Mouse (Mus musculus) liver, embryonic 16.5 days (tissue): Measurements from ENCODE around the gene Pawr. TPM values are rescaled to one million over a fixed set of nuclear protein-coding genes. Genes with fewer than 3 reads are reported as not detected.

Experiments
- ATAC-seq: fragments of 200-750 bp; cut with Nextera tagmentation; 2 replicates; pipeline ENCODE4 v1.8.0; 2017; ENCODE audit warnings: low read depth, mild to moderate bottlenecking, moderate number of reproducible peaks, moderate library complexity
- H3K27ac ChIP-seq: fragments of 300-500 bp; sonication (generic); 2 replicates; pipeline ENCODE4 v1.5.1; 2014; ENCODE audit warnings: mild to moderate bottlenecking, low read length
- H3K27me3 ChIP-seq: fragments of 300-500 bp; sonication (generic); 2 replicates; pipeline ENCODE4 v1.6.1; 2014; ENCODE audit warnings: low read depth, low read length, mixed read lengths; ENCODE audit not compliant: control insufficient read depth, insufficient read depth
- H3K36me3 ChIP-seq: fragments of 300-500 bp; sonication (generic); 2 replicates; pipeline ENCODE4 v1.6.1; 2014; ENCODE audit warnings: mild to moderate bottlenecking; ENCODE audit not compliant: control insufficient read depth, insufficient read depth
- H3K4me1 ChIP-seq: fragments of 300-500 bp; sonication (generic); 2 replicates; pipeline ENCODE4 v1.6.1; 2014; ENCODE audit warnings: low read depth, low read length, mixed read lengths; ENCODE audit not compliant: control insufficient read depth
- H3K4me2 ChIP-seq: fragments of 300-500 bp; sonication (generic); 2 replicates; pipeline ENCODE4 v1.6.1; 2014; ENCODE audit warnings: low read depth, low read length, mixed read lengths
- H3K4me3 ChIP-seq: fragments of 300-500 bp; sonication (generic); 2 replicates; pipeline ENCODE4 v1.5.1; 2014; ENCODE audit warnings: low read depth, mild to moderate bottlenecking, low read length
- H3K9ac ChIP-seq: fragments of 300-500 bp; sonication (generic); 2 replicates; pipeline ENCODE4 v1.6.1; 2014; ENCODE audit warnings: low read depth, low read length
- H3K9me3 ChIP-seq: fragments of 300-500 bp; sonication (generic); replicated peaks from 2 replicates; pipeline ENCODE4 v1.6.1; 2016; ENCODE audit warnings: low read length; ENCODE audit not compliant: control insufficient read depth
- WGBS: fragments of 180-500 bp; shearing (Covaris S2); extraction: QIAGEN DNeasy Blood & Tissue Kit; methylation state at CpG from one replicate; pipeline ENCODE4 v1.1.7; 2014; ENCODE audit not compliant: insufficient replicate concordance; 5-methylcytosine and 5-hydroxymethylcytosine counted together
- polyA plus RNA-seq: library from polyadenylated mRNA; unstranded; fragments of >200 nt; fragmentation: Nextera tagmentation; extraction: Ambion mirVana; gene quantifications from 2 replicates; pipeline ENCODE4 v1.2.1, GENCODE M21; 2015

Gene Pawr
- polyA plus RNA-seq, 1 experiment from 2014 or later: 3.7 TPM

DNA sequence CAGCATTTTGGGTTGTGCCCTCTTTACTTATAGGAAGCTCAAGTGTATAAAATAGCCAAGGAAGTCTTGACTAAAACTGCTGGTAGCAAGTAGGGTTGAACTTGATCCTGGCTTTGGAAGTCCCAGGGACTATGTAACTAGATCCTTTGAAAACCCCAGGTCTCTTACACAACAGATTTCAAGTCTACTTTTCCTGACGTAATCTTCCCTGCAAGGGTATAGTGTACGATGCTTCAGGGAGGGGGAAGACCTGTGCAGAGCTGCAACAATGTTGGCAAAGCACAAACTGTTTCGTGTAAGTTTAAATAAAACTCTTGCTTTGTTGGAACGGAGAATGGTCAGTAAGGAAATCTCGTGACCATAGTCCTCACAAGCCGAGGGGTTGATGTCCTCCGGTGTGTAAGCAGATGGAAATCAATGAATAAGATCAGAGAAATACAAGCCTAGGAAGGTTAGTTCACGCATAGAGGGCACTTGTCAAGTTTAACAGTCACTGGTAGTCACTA, 56.5 kb downstream of the Pawr start:
- WGBS: 63% methylated on average over 8 of the region's 8 CpGs
- ATAC-seq: no peak

DNA sequence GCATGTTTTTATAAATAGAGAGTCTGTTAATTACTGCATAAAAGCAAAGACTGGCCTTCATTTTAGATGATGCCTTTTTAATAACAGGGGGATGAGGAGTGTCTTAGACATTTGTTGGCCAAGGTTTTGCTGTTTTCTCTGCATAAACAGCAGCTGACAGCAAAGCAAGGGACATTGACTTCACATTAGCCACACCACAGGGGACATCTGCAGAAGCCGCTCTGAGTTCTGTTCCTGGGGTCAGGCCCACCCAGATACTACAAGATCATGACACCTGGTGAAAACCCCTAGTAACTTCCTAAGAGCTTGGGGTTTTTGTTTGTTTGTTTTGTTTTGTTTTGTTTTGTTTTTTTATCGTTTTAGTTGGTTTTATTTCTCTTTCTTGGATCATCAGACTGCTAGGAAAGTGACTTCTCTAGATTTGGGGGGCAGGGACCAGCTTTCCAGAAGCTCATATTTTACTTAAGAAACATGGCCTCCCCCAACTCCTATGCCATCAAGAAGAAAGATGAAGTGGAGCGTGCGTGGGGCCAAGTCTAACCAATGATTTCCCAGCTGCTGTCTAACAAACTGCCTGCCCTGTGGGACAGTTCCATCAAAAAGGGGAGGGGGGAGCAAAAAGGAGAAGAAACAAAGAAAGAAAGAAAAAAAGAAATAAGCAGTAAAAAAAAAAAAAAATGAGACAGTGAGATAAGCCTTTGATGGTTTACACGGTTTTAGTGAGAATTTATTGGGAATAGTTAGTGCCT, 57.4 kb downstream of the Pawr start:
- H3K4me1 ChIP-seq: no peaks in the 10 kb centered on the region
- H3K9me3 ChIP-seq: no peaks in the 10 kb centered on the region
- H3K4me3 ChIP-seq: no peak overlapping the region
- H3K27me3 ChIP-seq: no peaks in the 10 kb centered on the region
- no peak overlapping the region for H3K4me2 ChIP-seq
- H3K9ac ChIP-seq: no peak overlapping the region
- H3K27ac ChIP-seq: no peak overlapping the region
- H3K36me3 ChIP-seq: no peaks in the 10 kb centered on the region
- WGBS: 57% methylated on average over 5 of the region's 5 CpGs
- no peak for ATAC-seq

More for the DNA sequence above, 56.5 kb downstream of the Pawr start:
- Histone ChIP-seq H3K9me3 (no peaks in the 10 kb centered on the region), H3K27ac (no peak overlapping the region), H3K9ac (no peak overlapping the region), H3K4me2 (no peak overlapping the region), H3K4me1 (no peaks in the 10 kb centered on the region), H3K4me3 (no peak overlapping the region), H3K36me3 (no peaks in the 10 kb centered on the region), H3K27me3 (no peaks in the 10 kb centered on the region)

DNA sequence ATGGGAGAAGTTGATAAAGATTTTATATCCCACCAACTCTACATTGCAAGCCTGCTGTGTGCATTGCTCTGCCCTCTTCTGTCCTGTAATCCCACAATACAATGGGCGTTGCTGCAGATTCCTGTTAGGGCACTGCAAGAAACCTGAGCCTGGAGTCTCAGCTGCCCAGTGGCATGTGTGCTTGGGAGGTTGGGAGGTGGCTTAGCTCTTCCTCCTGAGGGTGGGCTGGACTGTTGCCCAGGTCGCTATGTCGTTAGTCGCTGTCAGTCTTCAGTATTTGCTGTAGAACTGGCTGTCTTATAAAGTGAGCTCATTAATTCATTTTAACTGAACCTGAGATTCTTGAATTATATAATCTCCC, 58.0 kb downstream of the Pawr start:
- ATAC-seq: no peak
- WGBS: 48% methylated on average over 4 of the region's 4 CpGs

DNA sequence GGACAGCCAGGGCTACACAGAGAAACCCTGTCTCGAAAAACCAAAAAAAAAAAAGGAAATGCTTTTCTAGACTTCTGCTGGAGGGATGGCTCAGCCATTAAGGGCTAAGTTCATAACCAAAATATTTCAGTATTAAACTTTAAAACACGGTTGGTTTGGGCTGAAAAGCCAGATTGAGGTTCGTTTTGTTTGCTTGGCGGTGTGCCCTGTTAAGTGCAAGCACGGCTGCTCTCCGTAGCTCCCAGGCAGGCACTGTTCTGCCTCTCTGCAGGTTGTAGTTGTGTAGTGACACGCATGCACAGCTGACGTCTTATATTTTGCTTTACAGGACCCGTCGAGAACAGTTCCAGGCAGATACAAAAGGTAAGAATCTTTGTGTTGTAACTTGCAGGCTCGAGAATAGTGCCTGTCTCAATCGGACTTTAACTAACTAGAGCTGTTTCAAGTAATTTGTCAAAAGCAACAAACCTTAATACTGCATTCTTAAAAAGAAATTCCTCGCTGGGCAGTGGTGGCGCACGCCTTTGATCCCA, 59.5 kb downstream of the Pawr start:
- H3K27me3 ChIP-seq: no peaks in the 10 kb centered on the region
- no peak for ATAC-seq
- H3K9ac ChIP-seq: no peak overlapping the region
- H3K4me3 ChIP-seq: no peak overlapping the region
- H3K9me3 ChIP-seq: no peaks in the 10 kb centered on the region
- H3K4me2 ChIP-seq: no peak overlapping the region
- H3K4me1 ChIP-seq: no peaks in the 10 kb centered on the region
- no peaks in the 10 kb centered on the region for H3K36me3 ChIP-seq
- no peak overlapping the region for H3K27ac ChIP-seq
- 77% methylated on average over 15 of the region's 15 CpGs for WGBS

More for the DNA sequence above, 58.0 kb downstream of the Pawr start:
- Histone ChIP-seq H3K36me3 (no peaks in the 10 kb centered on the region), H3K27ac (no peak overlapping the region), H3K4me3 (no peak overlapping the region), H3K4me2 (no peak overlapping the region), H3K27me3 (no peaks in the 10 kb centered on the region), H3K4me1 (no peaks in the 10 kb centered on the region), H3K9me3 (no peaks in the 10 kb centered on the region), H3K9ac (no peak overlapping the region)

DNA sequence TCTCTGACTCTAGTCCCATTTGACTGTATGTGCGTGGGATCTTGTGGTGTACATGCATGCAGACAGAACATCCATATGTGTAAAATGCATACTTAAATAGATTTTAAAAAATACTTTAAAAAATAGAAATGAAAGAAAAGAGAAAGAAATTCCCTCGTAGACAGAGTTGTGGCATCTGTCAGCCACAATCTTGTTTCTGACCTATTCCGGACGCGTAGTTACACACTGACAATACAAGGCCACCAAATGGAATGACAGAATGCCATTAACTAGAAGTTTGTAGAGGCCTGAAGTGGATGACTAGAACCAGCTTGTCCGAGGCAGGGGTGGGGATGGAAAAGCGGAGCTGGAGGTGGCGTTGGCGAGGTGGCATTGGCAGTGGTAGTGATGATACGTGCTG, 60.2 kb downstream of the Pawr start:
- H3K36me3 ChIP-seq: no peaks in the 10 kb centered on the region
- no peaks in the 10 kb centered on the region for H3K4me1 ChIP-seq
- no peaks in the 10 kb centered on the region for H3K27me3 ChIP-seq
- H3K4me2 ChIP-seq: no peak overlapping the region
- no peak overlapping the region for H3K4me3 ChIP-seq
- no peak overlapping the region for H3K9ac ChIP-seq
- 80% methylated on average over 10 of the region's 10 CpGs for WGBS
- no peak for ATAC-seq
- H3K9me3 ChIP-seq: no peaks in the 10 kb centered on the region
- H3K27ac ChIP-seq: no peak overlapping the region

DNA sequence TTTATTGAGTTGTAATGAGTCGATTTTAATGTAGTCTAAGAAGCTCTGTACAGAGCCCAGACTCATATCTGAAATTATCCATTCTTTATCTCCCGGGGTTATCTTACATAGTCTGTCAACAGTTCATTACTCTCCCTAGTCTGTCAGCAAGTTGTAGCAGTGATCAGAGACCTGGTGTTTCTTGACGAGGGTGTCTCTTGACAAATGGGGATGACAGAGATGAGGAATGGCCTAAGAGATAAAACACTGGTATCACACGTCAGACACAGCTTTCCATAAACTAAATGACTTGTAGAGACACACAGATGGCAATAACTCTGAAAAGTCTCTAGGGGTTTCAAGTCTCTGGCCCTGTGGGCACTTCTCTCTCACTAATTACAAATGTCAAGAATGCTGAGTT, 62.4 kb downstream of the Pawr start:
- H3K4me1 ChIP-seq: no peaks in the 10 kb centered on the region
- no peak overlapping the region for H3K9ac ChIP-seq
- no peak overlapping the region for H3K4me2 ChIP-seq
- H3K9me3 ChIP-seq: no peaks in the 10 kb centered on the region
- no peaks in the 10 kb centered on the region for H3K36me3 ChIP-seq
- H3K27ac ChIP-seq: no peak overlapping the region
- H3K4me3 ChIP-seq: no peak overlapping the region
- ATAC-seq: no peak
- WGBS: 42% methylated on average over 4 of the region's 4 CpGs
- H3K27me3 ChIP-seq: no peaks in the 10 kb centered on the region

DNA sequence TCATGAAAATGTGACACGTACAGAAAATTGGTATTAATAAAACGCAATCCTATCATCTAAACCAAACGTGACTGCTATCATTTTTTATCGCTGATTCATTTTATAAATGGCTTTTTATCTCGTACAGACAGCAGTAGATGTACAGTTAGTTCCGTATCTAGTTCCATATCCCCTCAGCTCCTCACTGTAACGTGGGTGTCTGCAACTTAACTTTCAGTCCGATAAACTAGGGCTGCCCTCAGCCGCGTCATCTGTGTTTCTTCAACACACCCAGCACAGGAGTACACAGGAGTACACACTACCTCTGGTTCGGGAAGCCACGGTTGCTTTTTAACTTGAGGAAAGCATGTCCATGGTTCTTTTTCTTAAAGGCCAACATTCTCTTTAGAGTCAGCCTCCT, 63.3 kb downstream of the Pawr start:
- H3K4me3 ChIP-seq: no peak overlapping the region
- 62% methylated on average over 12 of the region's 12 CpGs for WGBS
- no peak overlapping the region for H3K27ac ChIP-seq
- no peak overlapping the region for H3K9ac ChIP-seq
- H3K4me1 ChIP-seq: no peaks in the 10 kb centered on the region
- ATAC-seq: no peak
- H3K27me3 ChIP-seq: no peaks in the 10 kb centered on the region
- H3K9me3 ChIP-seq: no peaks in the 10 kb centered on the region
- no peaks in the 10 kb centered on the region for H3K36me3 ChIP-seq
- no peak overlapping the region for H3K4me2 ChIP-seq

DNA sequence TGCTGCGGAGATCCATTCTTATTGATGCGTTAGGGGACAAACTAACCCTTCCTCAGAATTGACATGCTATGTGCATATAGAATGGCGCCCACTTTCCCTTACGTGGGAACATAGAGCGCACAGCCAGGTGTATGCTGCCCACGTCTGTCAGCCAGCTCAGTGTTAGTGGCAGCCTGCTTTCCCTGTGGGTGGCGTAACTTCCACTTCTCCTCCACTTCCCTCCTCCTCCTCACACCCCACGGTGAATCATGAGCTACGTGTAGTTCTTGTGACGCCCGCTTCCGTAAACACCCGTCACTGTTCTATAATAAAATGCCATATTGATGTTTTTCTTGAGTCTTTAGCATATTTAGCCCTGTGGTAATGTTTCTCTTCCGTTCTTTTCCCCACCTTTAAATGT, 63.7 kb downstream of the Pawr start:
- no peak overlapping the region for H3K9ac ChIP-seq
- no peaks in the 10 kb centered on the region for H3K27me3 ChIP-seq
- H3K36me3 ChIP-seq: no peaks in the 10 kb centered on the region
- 83% methylated on average over 14 of the region's 14 CpGs for WGBS
- no peak overlapping the region for H3K4me2 ChIP-seq
- H3K27ac ChIP-seq: no peak overlapping the region
- no peaks in the 10 kb centered on the region for H3K4me1 ChIP-seq
- H3K9me3 ChIP-seq: no peaks in the 10 kb centered on the region
- no peak overlapping the region for H3K4me3 ChIP-seq
- no peak for ATAC-seq

DNA sequence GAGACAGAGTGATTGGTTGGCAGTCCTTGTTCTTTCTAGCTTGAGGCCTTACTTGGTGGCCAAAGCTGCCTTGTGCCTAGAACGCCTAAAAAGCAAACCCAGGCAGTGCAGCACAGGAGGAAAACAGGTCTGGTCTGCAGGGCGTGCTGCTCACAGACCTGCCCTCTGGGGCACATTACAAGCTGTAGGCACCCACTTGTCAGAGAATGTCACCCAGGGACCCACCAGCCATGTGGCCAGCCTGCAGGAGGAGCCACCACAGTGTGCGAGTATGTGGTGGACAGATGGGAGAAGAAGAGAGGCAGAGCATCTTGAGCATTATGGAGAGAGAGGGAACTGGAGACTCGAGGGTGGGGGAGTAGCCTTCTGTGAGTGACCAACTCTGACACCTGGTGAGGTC, 70.8 kb downstream of the Pawr start:
- H3K4me1 ChIP-seq: no peaks in the 10 kb centered on the region; the same call in 1 of the 2 replicates
- H3K36me3 ChIP-seq: no peaks in the 10 kb centered on the region
- no peak overlapping the region for H3K27ac ChIP-seq
- H3K4me3 ChIP-seq: no peak overlapping the region
- no peak for ATAC-seq
- 60% methylated on average over 4 of the region's 4 CpGs for WGBS
- H3K9me3 ChIP-seq: no peaks in the 10 kb centered on the region
- no peak overlapping the region for H3K9ac ChIP-seq
- no peaks in the 10 kb centered on the region for H3K27me3 ChIP-seq
- no peak overlapping the region for H3K4me2 ChIP-seq
